Mouse (Mus musculus) MEL (cell line): ENCODE results near the gene Sap30l. TPM values are rescaled to one million over a fixed set of nuclear protein-coding genes. Genes with fewer than 3 reads are reported as not detected.

ENCODE experiments used
- DNase-seq: peaks from one replicate; pipeline ENCODE4 v3.0.0; 2011; ENCODE audit warnings: low read depth, low spot score
- H3K27ac ChIP-seq: 2 replicates; pipeline ENCODE4 v1.5.1; 2012; ENCODE audit warnings: low read depth, mild to moderate bottlenecking, control low read depth, low read length, moderate library complexity; ENCODE audit not compliant: control insufficient read depth
- H3K27me3 ChIP-seq, 2 experiments: fragments of 150-350 bp in 1 of 2; sonication (generic) in 1 of 2; 2 replicates each; pipeline ENCODE4 v1.6.1; 2012; ENCODE audit warnings: low read length in 2 of 2, mild to moderate bottlenecking in 2 of 2, improper control_type of control experiment in 1 of 2, moderate library complexity in 1 of 2; ENCODE audit not compliant: insufficient read depth in 2 of 2, control insufficient read depth in 1 of 2
- H3K36me3 ChIP-seq, 2 experiments: 2 replicates each; pipeline ENCODE4 v1.6.1; 2012 to 2014; ENCODE audit warnings: low read length in 2 of 2, improper control_type of control experiment in 1 of 2, inconsistent platforms in 1 of 2, mild to moderate bottlenecking in 1 of 2; ENCODE audit not compliant: insufficient read depth in 2 of 2, control insufficient read depth in 1 of 2
- H3K4me1 ChIP-seq, 2 experiments: fragments of 150-350 bp in 1 of 2; sonication (generic) in 1 of 2; 2 replicates each; pipeline ENCODE4 v1.6.1; 2012; ENCODE audit warnings: low read length in 2 of 2, improper control_type of control experiment in 1 of 2, mild to moderate bottlenecking in 1 of 2; ENCODE audit not compliant: insufficient read depth in 2 of 2, control insufficient read depth in 1 of 2
- H3K4me3 ChIP-seq, 2 experiments: fragments of 150-350 bp in 1 of 2; sonication (generic) in 1 of 2; 2 replicates each; pipeline ENCODE4 v1.5.1; 2012; ENCODE audit warnings: low read depth in 2 of 2, low read length in 2 of 2, mild to moderate bottlenecking in 2 of 2, moderate library complexity in 2 of 2, control low read depth in 1 of 2, improper control_type of control experiment in 1 of 2; ENCODE audit not compliant: control insufficient read depth in 1 of 2, insufficient read depth in 1 of 2
- H3K79me2 ChIP-seq: 2 replicates; pipeline ENCODE4 v1.6.1; 2012; ENCODE audit warnings: mild to moderate bottlenecking, low read length, moderate library complexity; ENCODE audit not compliant: control insufficient read depth, poor library complexity, insufficient read depth
- H3K9ac ChIP-seq: 2 replicates; pipeline ENCODE4 v1.6.1; 2012; ENCODE audit warnings: low read depth, mild to moderate bottlenecking, control low read depth, low read length, moderate library complexity; ENCODE audit not compliant: control insufficient read depth, poor library complexity, severe bottlenecking
- H3K9me3 ChIP-seq: fragments of 150-350 bp; sonication (generic); replicated peaks from 2 replicates; pipeline ENCODE4 v1.6.1; 2012; ENCODE audit warnings: mild to moderate bottlenecking, low read length, improper control_type of control experiment, moderate library complexity; ENCODE audit not compliant: insufficient read depth
- BHLHE40 ChIP-seq: IDR thresholded peaks from 2 replicates; pipeline ENCODE4 v1.6.1; 2012; ENCODE audit warnings: low read depth, mild to moderate bottlenecking, inconsistent platforms, low read length, improper control_type of control experiment, borderline replicate concordance
- CTCF ChIP-seq, 3 experiments: IDR thresholded peaks in 2 of 3; conservative IDR thresholded peaks in 1 of 3; 2 replicates each; pipeline ENCODE4 v1.5.1; 2011 to 2012; ENCODE audit warnings: low read length in 3 of 3, low read depth in 2 of 3, mild to moderate bottlenecking in 2 of 3, improper control_type of control experiment in 1 of 3, inconsistent platforms in 1 of 3, mixed read lengths in 1 of 3, moderate library complexity in 1 of 3; ENCODE audit not compliant: control insufficient read depth in 1 of 3, insufficient read depth in 1 of 3, poor library complexity in 1 of 3, severe bottlenecking in 1 of 3
- E2F4 ChIP-seq: IDR thresholded peaks from 2 replicates; pipeline ENCODE4 v1.6.1; 2011; ENCODE audit warnings: low read depth, low read length, improper control_type of control experiment, borderline replicate concordance
- ELF1 ChIP-seq: IDR thresholded peaks from 2 replicates; pipeline ENCODE4 v1.6.1; 2014; ENCODE audit warnings: low read depth, mild to moderate bottlenecking, inconsistent platforms, low read length, improper control_type of control experiment, moderate library complexity
- GATA1 ChIP-seq: IDR thresholded peaks from 2 replicates; pipeline ENCODE4 v1.6.1; 2011; ENCODE audit warnings: low read depth, low read length, improper control_type of control experiment
- MAFK ChIP-seq: IDR thresholded peaks from 2 replicates; pipeline ENCODE4 v1.6.1; 2011; ENCODE audit warnings: low read depth, mild to moderate bottlenecking, low read length, improper control_type of control experiment, borderline replicate concordance
- MAZ ChIP-seq: IDR thresholded peaks from 2 replicates; pipeline ENCODE4 v1.6.1; 2012; ENCODE audit warnings: low read depth, mild to moderate bottlenecking, inconsistent platforms, low read length, improper control_type of control experiment
- MXI1 ChIP-seq: IDR thresholded peaks from 2 replicates; pipeline ENCODE4 v1.6.1; 2011; ENCODE audit warnings: mild to moderate bottlenecking, low read depth, low read length, improper control_type of control experiment
- NELFE ChIP-seq: IDR thresholded peaks from 2 replicates; pipeline ENCODE4 v1.6.1; 2011; ENCODE audit warnings: low read depth, low read length, improper control_type of control experiment
- POLR2AphosphoS5 ChIP-seq: IDR thresholded peaks from 2 replicates; pipeline ENCODE4 v1.6.1; 2012; ENCODE audit warnings: low read depth, borderline replicate concordance, mild to moderate bottlenecking, inconsistent platforms, low read length, moderate library complexity, mixed read lengths
- SIN3A ChIP-seq: IDR thresholded peaks from 2 replicates; pipeline ENCODE4 v1.6.1; 2012; ENCODE audit warnings: low read length, improper control_type of control experiment, inconsistent platforms
- SMC3 ChIP-seq: IDR thresholded peaks from 2 replicates; pipeline ENCODE4 v1.6.1; 2011; ENCODE audit warnings: low read depth, low read length, improper control_type of control experiment
- TAL1 ChIP-seq: IDR thresholded peaks from 2 replicates; pipeline ENCODE4 v1.6.1; 2012; ENCODE audit warnings: mild to moderate bottlenecking, inconsistent platforms, low read length, moderate library complexity, mixed read lengths
- TBP ChIP-seq: IDR thresholded peaks from 2 replicates; pipeline ENCODE4 v1.8.0; 2011; ENCODE audit warnings: low read depth, low read length, improper control_type of control experiment
- USF1 ChIP-seq: IDR thresholded peaks from 2 replicates; pipeline ENCODE4 v1.6.1; 2014; ENCODE audit warnings: low read depth, mild to moderate bottlenecking, inconsistent platforms, low read length, improper control_type of control experiment, moderate library complexity
- USF2 ChIP-seq, 2 experiments: IDR thresholded peaks; 2 replicates each; pipeline ENCODE4 v1.6.1; 2011 to 2012; ENCODE audit warnings: improper control_type of control experiment in 2 of 2, low read length in 2 of 2, borderline replicate concordance in 1 of 2, inconsistent platforms in 1 of 2, low read depth in 1 of 2, mild to moderate bottlenecking in 1 of 2; ENCODE audit not compliant: insufficient read depth in 1 of 2
- ZC3H11A ChIP-seq: IDR thresholded peaks from 2 replicates; pipeline ENCODE4 v1.6.1; 2012; ENCODE audit warnings: low read depth, mild to moderate bottlenecking, inconsistent platforms, low read length, improper control_type of control experiment
- ZNF384 ChIP-seq: IDR thresholded peaks from 2 replicates; pipeline ENCODE4 v1.6.1; 2012; ENCODE audit warnings: low read depth, mild to moderate bottlenecking, inconsistent platforms, low read length, improper control_type of control experiment
- polyA plus RNA-seq, 2 experiments: library from polyadenylated mRNA; stranded (reverse) in 1 of 2; unstranded in 1 of 2; fragments of >175 nt in 1 of 2; fragments of >200 nt in 1 of 2; gene quantifications; 2 replicates each; pipeline versions ENCODE4 v1.2.1 to v1.2.4; 2012; ENCODE audit warnings: low replicate concordance in 2 of 2, low read depth in 1 of 2; ENCODE audit not compliant: insufficient read length in 2 of 2, insufficient read depth in 1 of 2, missing spikeins in 1 of 2
- total RNA-seq: library from RNA; depleted of rRNA; stranded (reverse); fragments of 300-350 nt; gene quantifications from 2 replicates; pipeline ENCODE4 v1.2.3, GENCODE M21; 2012

Sap30l gene
- total and polyA plus RNA-seq, 3 experiments, result 40.2 to 52.5 TPM; not detected in 1

- no peak for DNase-seq
- no peaks in the 10 kb centered on the region for H3K27me3 ChIP-seq
- H3K4me3 ChIP-seq, result no peak overlapping the region
- no peak overlapping the region for H3K9ac ChIP-seq
- H3K4me1 ChIP-seq, result no peaks in the 10 kb centered on the region
- TF ChIP-seq POLR2AphosphoS5, result no peak
- no peak for TF ChIP-seq USF1
- TF ChIP-seq TAL1, result no peak
- TF ChIP-seq E2F4, result no peak
- no peak for TF ChIP-seq BHLHE40
- TF ChIP-seq MXI1, result no peak
- TF ChIP-seq MAZ, result no peak
- no peak for TF ChIP-seq TBP
- TF ChIP-seq ZNF384, result no peak
- TF ChIP-seq NELFE, result no peak
- no peak for TF ChIP-seq MAFK
- TF ChIP-seq SIN3A, result no peak
- no peak for TF ChIP-seq CTCF (IDR thresholded peaks at IDR 0.05 in 2 of 3, conservative IDR thresholded peaks at IDR 0.05 in 1 of 3; ENCODE audit: control insufficient read depth in 1 of 3, insufficient read depth in 1 of 3, low read depth in 2 of 3, low read length in 3 of 3, poor library complexity in 1 of 3, severe bottlenecking in 1 of 3)
- TF ChIP-seq USF2 (IDR thresholded peaks at IDR 0.05; ENCODE audit: borderline replicate concordance in 1 of 2, insufficient read depth in 1 of 2, low read depth in 1 of 2, low read length in 2 of 2), result no peak
- no peak for TF ChIP-seq GATA1
- H3K79me2 ChIP-seq, result no peaks in the 10 kb centered on the region
- H3K9me3 ChIP-seq, result no peaks in the 10 kb centered on the region
- no peak overlapping the region for H3K27ac ChIP-seq
- H3K36me3 ChIP-seq, result no peaks in the 10 kb centered on the region
Observed at GRCm38 (mm10) chr11:57776546-57776945, 24.9 kb upstream of the Sap30l start.

GRCm38 (mm10) chr11:57778349-57778748, 23.1 kb upstream of the Sap30l start:
- no peak overlapping the region for H3K4me3 ChIP-seq
- no peaks in the 10 kb centered on the region for H3K4me1 ChIP-seq
- no peak overlapping the region for H3K9ac ChIP-seq
- no peaks in the 10 kb centered on the region for H3K79me2 ChIP-seq
- peak; percentile 80 for DNase-seq
- H3K27ac ChIP-seq, result no peak overlapping the region
- no peaks in the 10 kb centered on the region for H3K36me3 ChIP-seq
- no peaks in the 10 kb centered on the region for H3K9me3 ChIP-seq
- no peaks in the 10 kb centered on the region for H3K27me3 ChIP-seq
- peak; percentile 84 to 99 (median 98) for TF ChIP-seq CTCF (IDR thresholded peaks at IDR 0.05 in 2 of 3, conservative IDR thresholded peaks at IDR 0.05 in 1 of 3; ENCODE audit: control insufficient read depth in 1 of 3, insufficient read depth in 1 of 3, low read depth in 2 of 3, low read length in 3 of 3, poor library complexity in 1 of 3, severe bottlenecking in 1 of 3)
- no peak; the same call in 1 of the 2 replicates for TF ChIP-seq ELF1
- TF ChIP-seq SMC3, result peak; percentile 98
- no peak for TF ChIP-seq GATA1
- 0 out of 2 replicates have a peak, but pooled peaks have one; percentile 51 for TF ChIP-seq MAFK
- peak; percentile 96 for TF ChIP-seq ZC3H11A
